Comparison of ENCODE assay signal across 16 mouse cellular contexts in the genomic region with DNA sequence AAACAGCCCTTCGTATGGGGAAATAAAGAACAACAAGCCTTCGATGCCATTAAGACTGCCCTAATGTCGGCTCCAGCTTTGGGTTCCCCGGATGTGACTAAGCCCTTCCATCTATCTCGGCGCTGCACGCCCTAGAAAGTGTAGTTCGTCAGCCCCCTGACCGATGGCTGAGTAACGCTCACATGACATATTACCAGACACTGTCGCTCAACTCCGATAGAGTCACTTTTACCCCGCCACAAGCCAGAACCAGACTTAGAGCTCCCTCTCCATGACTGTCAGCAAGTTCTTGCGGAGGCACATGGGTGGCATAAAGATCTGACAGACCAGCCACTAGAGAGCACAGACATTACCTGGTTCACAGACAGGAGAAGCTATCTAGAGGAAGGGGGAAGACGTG. TPM values are rescaled to one million over a fixed set of nuclear protein-coding genes. Genes with fewer than 3 reads are reported as not detected.
A peak's percentile ranks its signal among the peaks of the same experiment; 100 is the strongest.
DNase-seq lines count a peak whose midpoint lies in the region; ATAC-seq and TF ChIP-seq lines count a peak whose summit lies in the region.
"Had no signal": no experiment of that assay in that cellular context is flagged by ENCODE, and none has a peak within 500 bp of the region (broad histone marks: within the 10 kb centered on the region; RNA-seq: fewer than 3 reads in every experiment).

No protein-coding gene starts in this region.

- peak overlapping the region; percentile 73 for H3K4me3 ChIP-seq in heart, embryonic 11.5 days (ENCODE audit: low read depth, low read length)
- H3K4me3 ChIP-seq in lung, embryonic 14.5 days (ENCODE audit: low read depth, low read length): no peak overlapping the region
- H3K4me3 ChIP-seq in MEL (ENCODE audit: control insufficient read depth in 1 of 2, insufficient read depth in 1 of 2, low read depth in 2 of 2, low read length in 2 of 2): peak overlapping the region; percentile 28 to 52
- H3K4me3 ChIP-seq in liver, embryonic 13.5 days (replicated peaks): peak overlapping the region; percentile 74

- TF ChIP-seq CTCF in lung, embryonic 14.5 days (IDR thresholded peaks at IDR 0.05; ENCODE audit: low read depth): no peak
- no peak for TF ChIP-seq CTCF in MEL (IDR thresholded peaks at IDR 0.05 in 2 of 3, conservative IDR thresholded peaks at IDR 0.05 in 1 of 3; ENCODE audit: control insufficient read depth in 1 of 3, insufficient read depth in 1 of 3, low read depth in 2 of 3, low read length in 3 of 3, poor library complexity in 1 of 3, severe bottlenecking in 1 of 3)

- no peak for TF ChIP-seq RAD21 in MEL (IDR thresholded peaks at IDR 0.05; ENCODE audit: low read depth, low read length)

- H3K4me1 ChIP-seq in heart, embryonic 11.5 days (ENCODE audit: control insufficient read depth, insufficient read depth, low read length): no peaks in the 10 kb centered on the region
- no peaks in the 10 kb centered on the region for H3K4me1 ChIP-seq in lung, embryonic 14.5 days (ENCODE audit: insufficient read depth)
- peaks cover 5 to 15% of the 10 kb centered on the region in 2 experiments; a peak in 3 of 4 replicates for H3K4me1 ChIP-seq in MEL (ENCODE audit: control insufficient read depth in 1 of 2, insufficient read depth in 2 of 2, low read length in 2 of 2)
- peaks cover 47% of the 10 kb centered on the region for H3K4me1 ChIP-seq in liver, embryonic 13.5 days (replicated peaks)

- peak in 1 of 2 experiments; percentile 81; a peak in 2 of 4 replicates for TF ChIP-seq EP300 in MEL (IDR thresholded peaks at IDR 0.05; ENCODE audit: low read depth in 1 of 2, low read length in 2 of 2)

- H3K36me3 ChIP-seq in heart, embryonic 11.5 days (ENCODE audit: control insufficient read depth, insufficient read depth, low read length): peaks cover 2% of the 10 kb centered on the region; the same call in 1 of the 2 replicates
- no peaks in the 10 kb centered on the region for H3K36me3 ChIP-seq in lung, embryonic 14.5 days (ENCODE audit: insufficient read depth)
- H3K36me3 ChIP-seq in MEL (ENCODE audit: control insufficient read depth in 1 of 2, insufficient read depth in 2 of 2, low read length in 2 of 2): peaks cover 8 to 12% of the 10 kb centered on the region in 2 experiments
- H3K36me3 ChIP-seq in liver, embryonic 13.5 days: peaks cover 26% of the 10 kb centered on the region
- H3K36me3 ChIP-seq: forebrain, embryonic 12.5 days; intestine, embryonic 15.5 days had no signal

- H3K27ac ChIP-seq in heart, embryonic 11.5 days (ENCODE audit: low read depth, low read length): peak overlapping the region; percentile 62; the same call in 1 of the 2 replicates
- no peak overlapping the region for H3K27ac ChIP-seq in lung, embryonic 14.5 days (ENCODE audit: low read depth)
- H3K27ac ChIP-seq in MEL (ENCODE audit: control insufficient read depth, low read depth, low read length): peak overlapping the region; percentile 100
- peak overlapping the region; percentile 95 for H3K27ac ChIP-seq in liver, embryonic 13.5 days
- H3K27ac ChIP-seq: forebrain, embryonic 12.5 days; intestine, embryonic 15.5 days; layer of hippocampus, adult 2 months had no signal

- H3K9me3 ChIP-seq in heart, embryonic 11.5 days (replicated peaks; ENCODE audit: control insufficient read depth, low read length): peaks cover 3% of the 10 kb centered on the region; the same call in 1 of the 2 replicates
- H3K9me3 ChIP-seq in lung, embryonic 14.5 days (ENCODE audit: low read depth, low read length): 0 out of 2 replicates have a peak, but pooled peaks cover 3% of the 10 kb centered on the region
- H3K9me3 ChIP-seq in MEL (replicated peaks; ENCODE audit: insufficient read depth, low read length): no peaks in the 10 kb centered on the region
- H3K9me3 ChIP-seq in liver, embryonic 13.5 days (replicated peaks): peaks cover 7% of the 10 kb centered on the region; the same call in 1 of the 2 replicates
- H3K9me3 ChIP-seq: intestine, embryonic 15.5 days had no signal

- no peak for DNase-seq in heart, adult 18-20 months
- DNase-seq in lung, embryonic 14.5 days: no peak
- no peak for DNase-seq in lung, postnatal 14 days
- DNase-seq in MEL (ENCODE audit: low read depth, low spot score): peak; percentile 93
- DNase-seq in liver, embryonic 13.5 days: peak; percentile 48
- no peak for DNase-seq in layer of hippocampus, adult 9-11 months
- DNase-seq: cerebellum, adult 18-20 months; lung, postnatal 10 days; right cerebral cortex, postnatal 25 days had no signal

- ATAC-seq in heart, embryonic 11.5 days (replicated peaks; ENCODE audit: insufficient number of reproducible peaks, low FRiP score, low TSS enrichment): no peak
- ATAC-seq in lung, embryonic 14.5 days (ENCODE audit: insufficient read depth): no peak
- peak; percentile 13 for ATAC-seq in liver, embryonic 13.5 days (ENCODE audit: low read depth)
- ATAC-seq: Patski had no signal

- H3K27me3 ChIP-seq in heart, embryonic 11.5 days (ENCODE audit: control insufficient read depth, insufficient read depth, low read length): no peaks in the 10 kb centered on the region
- H3K27me3 ChIP-seq in lung, embryonic 14.5 days (ENCODE audit: insufficient read depth, low read length): no peaks in the 10 kb centered on the region
- no peaks in the 10 kb centered on the region for H3K27me3 ChIP-seq in MEL (ENCODE audit: control insufficient read depth in 1 of 2, insufficient read depth in 2 of 2, low read length in 2 of 2)
- no peaks in the 10 kb centered on the region for H3K27me3 ChIP-seq in liver, embryonic 13.5 days
- H3K27me3 ChIP-seq: forebrain, embryonic 12.5 days; intestine, embryonic 15.5 days; Patski had no signal

- peak overlapping the region; percentile 86 for H3K4me2 ChIP-seq in heart, embryonic 11.5 days
- peak overlapping the region; percentile 87 for H3K4me2 ChIP-seq in lung, embryonic 14.5 days
- H3K4me2 ChIP-seq in liver, embryonic 13.5 days: peak overlapping the region; percentile 84

- H3K9ac ChIP-seq in heart, embryonic 11.5 days (ENCODE audit: low read depth, low read length): no peak overlapping the region
- no peak overlapping the region for H3K9ac ChIP-seq in lung, embryonic 14.5 days
- H3K9ac ChIP-seq in MEL (ENCODE audit: control insufficient read depth, low read depth, low read length, poor library complexity, severe bottlenecking): peak overlapping the region; percentile 80
- peak overlapping the region; percentile 85 for H3K9ac ChIP-seq in liver, embryonic 13.5 days
- H3K9ac ChIP-seq: forebrain, embryonic 12.5 days; intestine, embryonic 15.5 days had no signal

- peak; percentile 60 to 66; a peak in 3 of 4 replicates for TF ChIP-seq POLR2A in MEL (IDR thresholded peaks at IDR 0.05; ENCODE audit: control insufficient read depth in 1 of 2, insufficient read depth in 1 of 2, low read depth in 1 of 2, low read length in 2 of 2, poor library complexity in 1 of 2)

- peaks cover 4% of the 10 kb centered on the region; the same call in 1 of the 2 replicates for H3K79me2 ChIP-seq in MEL (ENCODE audit: control insufficient read depth, insufficient read depth, low read length, poor library complexity)

- WGBS in heart, embryonic 11.5 days (ENCODE audit: insufficient replicate concordance): 85% methylated on average over 15 of the region's 15 CpGs
- 93% methylated on average over 15 of the region's 15 CpGs for WGBS in lung, embryonic 14.5 days
- 69% methylated on average over 15 of the region's 15 CpGs for WGBS in liver, embryonic 13.5 days (ENCODE audit: insufficient replicate concordance)

RNA-seq across cellular contexts. Expression of a gene that starts 16.1 kb away (rescaled TPM):
- 3.6 and 4.1 TPM in 2 replicates for polyA plus RNA-seq in heart, embryonic 11.5 days (2014; fragmentation: Nextera tagmentation; extraction: Ambion mirVana)
- 1 to 10 TPM; 2.4 TPM for total RNA-seq in heart, adult 18-20 months (2021)
- polyA plus RNA-seq in lung, embryonic 14.5 days (2014; fragmentation: Nextera tagmentation; extraction: Ambion mirVana): 5.1 and 5.4 TPM in 2 replicates
- 1.6 and 2.0 TPM in 2 replicates for total RNA-seq in MEL (2012; rRNA removed)
- 1 to 10 TPM in 1 of 2 experiments, not detected in 1; 1.1 TPM for polyA plus RNA-seq in MEL (2012; ENCODE audit: insufficient read depth in 1 of 2, insufficient read length in 2 of 2, low read depth in 1 of 2, low replicate concordance in 2 of 2, missing spikeins in 1 of 2)
- polyA plus RNA-seq in liver, embryonic 13.5 days (2015; fragmentation: Nextera tagmentation; extraction: Ambion mirVana): 2.4 and 2.6 TPM in 2 replicates

RNA-seq across cellular contexts. Expression of a gene that starts 19.2 kb away (rescaled TPM):
- polyA plus RNA-seq in heart, embryonic 11.5 days (2014; fragmentation: Nextera tagmentation; extraction: Ambion mirVana): 0.19 and 0.20 TPM in 2 replicates
- 1 to 10 TPM in 1 of 2 experiments, under 1 TPM in 1; 0.69 to 1.1 TPM for total RNA-seq in heart, adult 18-20 months (2021)
- polyA plus RNA-seq in lung, embryonic 14.5 days (2014; fragmentation: Nextera tagmentation; extraction: Ambion mirVana): 0.84 and 1.7 TPM in 2 replicates
- 0.15 TPM in 1 of 2 replicates, not detected in the other for total RNA-seq in MEL (2012; rRNA removed)
- under 1 TPM in 1 of 2 experiments, not detected in 1; 0.86 TPM for polyA plus RNA-seq in MEL (2012; ENCODE audit: insufficient read depth in 1 of 2, insufficient read length in 2 of 2, low read depth in 1 of 2, low replicate concordance in 2 of 2, missing spikeins in 1 of 2)
- polyA plus RNA-seq in liver, embryonic 13.5 days (2015; fragmentation: Nextera tagmentation; extraction: Ambion mirVana): 4.6 and 5.0 TPM in 2 replicates
- total RNA-seq: gastrocnemius, adult 8-10 months had no signal
- polyA plus RNA-seq: C2C12, Patski had no signal

RNA-seq across cellular contexts. Expression of a gene that starts 25.7 kb away (rescaled TPM):
- 15.5 and 18.1 TPM in 2 replicates for polyA plus RNA-seq in heart, embryonic 11.5 days (2014; fragmentation: Nextera tagmentation; extraction: Ambion mirVana)
- total RNA-seq in heart, adult 18-20 months (2021): 1 to 10 TPM; 7.5 to 8.6 TPM
- 21.8 and 22.0 TPM in 2 replicates for polyA plus RNA-seq in lung, embryonic 14.5 days (2014; fragmentation: Nextera tagmentation; extraction: Ambion mirVana)
- total RNA-seq in MEL (2012; rRNA removed): 17.6 and 18.6 TPM in 2 replicates
- polyA plus RNA-seq in MEL (2012; ENCODE audit: insufficient read depth in 1 of 2, insufficient read length in 2 of 2, low read depth in 1 of 2, low replicate concordance in 2 of 2, missing spikeins in 1 of 2): 10 to 100 TPM; 25.2 to 91.8 TPM
- 11.4 and 12.7 TPM in 2 replicates for polyA plus RNA-seq in liver, embryonic 13.5 days (2015; fragmentation: Nextera tagmentation; extraction: Ambion mirVana)

RNA-seq across cellular contexts. Expression of a gene that starts 37.1 kb away (rescaled TPM):
- 10.8 and 11.9 TPM in 2 replicates for polyA plus RNA-seq in heart, embryonic 11.5 days (2014; fragmentation: Nextera tagmentation; extraction: Ambion mirVana)
- 1 to 10 TPM; 1.1 to 1.9 TPM for total RNA-seq in heart, adult 18-20 months (2021)
- polyA plus RNA-seq in lung, embryonic 14.5 days (2014; fragmentation: Nextera tagmentation; extraction: Ambion mirVana): 11.4 and 12.0 TPM in 2 replicates
- total RNA-seq in MEL (2012; rRNA removed): 0.26 and 0.31 TPM in 2 replicates
- polyA plus RNA-seq in MEL (2012; ENCODE audit: insufficient read depth in 1 of 2, insufficient read length in 2 of 2, low read depth in 1 of 2, low replicate concordance in 2 of 2, missing spikeins in 1 of 2): under 1 TPM in 1 of 2 experiments, not detected in 1; 0.89 TPM
- polyA plus RNA-seq in liver, embryonic 13.5 days (2015; fragmentation: Nextera tagmentation; extraction: Ambion mirVana): 0.22 and 0.34 TPM in 2 replicates
- polyA plus RNA-seq: C2C12, Patski had no signal

RNA-seq across cellular contexts. Expression of a gene that starts 41.3 kb away (rescaled TPM):
- polyA plus RNA-seq in heart, embryonic 11.5 days (2014; fragmentation: Nextera tagmentation; extraction: Ambion mirVana): 9.4 and 9.6 TPM in 2 replicates
- total RNA-seq in heart, adult 18-20 months (2021): 1 to 10 TPM; 4.5 to 4.9 TPM
- polyA plus RNA-seq in lung, embryonic 14.5 days (2014; fragmentation: Nextera tagmentation; extraction: Ambion mirVana): 13.3 and 16.4 TPM in 2 replicates
- 6.0 and 7.4 TPM in 2 replicates for total RNA-seq in MEL (2012; rRNA removed)
- 1 to 10 TPM in 1 of 2 experiments, not detected in 1; 4.2 TPM for polyA plus RNA-seq in MEL (2012; ENCODE audit: insufficient read depth in 1 of 2, insufficient read length in 2 of 2, low read depth in 1 of 2, low replicate concordance in 2 of 2, missing spikeins in 1 of 2)
- 6.5 and 7.7 TPM in 2 replicates for polyA plus RNA-seq in liver, embryonic 13.5 days (2015; fragmentation: Nextera tagmentation; extraction: Ambion mirVana)

Comparison
In these comparisons a context has a peak if more than half of its experiments do, and no peak if none do; other contexts are left out.
1. H3K9ac ChIP-seq: peak in MEL (single experiment) and liver, embryonic 13.5 days (single experiment); none in heart, embryonic 11.5 days (single experiment) and lung, embryonic 14.5 days (single experiment).
2. DNase-seq: peak in MEL (single experiment) and liver, embryonic 13.5 days (single experiment); none in heart, adult 18-20 months (0 of 2), lung, embryonic 14.5 days (single experiment), lung, postnatal 14 days (single experiment) and layer of hippocampus, adult 9-11 months (single experiment).
3. Peak in every context shown above with its lines, with median percentiles within 50 percentile points of each other: H3K4me2 ChIP-seq.